Mouse (Mus musculus) stomach, postnatal 0 days (tissue): ENCODE data around the gene Clcn2. TPM values are rescaled to one million over a fixed set of nuclear protein-coding genes. Genes with fewer than 3 reads are reported as not detected.
A peak's percentile ranks its signal among the peaks of the same experiment; 100 is the strongest.

Experiments
- ATAC-seq: fragments of 200-750 bp; cut with Nextera tagmentation; 2 replicates; pipeline ENCODE4 v1.8.0; 2017; ENCODE audit not compliant: low FRiP score, low TSS enrichment
- DNase-seq: peaks from one replicate; pipeline ENCODE4 v3.0.0-alpha.2; 2016; ENCODE audit warnings: low spot score
- H3K27ac ChIP-seq: fragments of 300-500 bp; sonication (generic); replicated peaks from 2 replicates; pipeline ENCODE4 v1.5.1; 2014; ENCODE audit warnings: mild to moderate bottlenecking, control low read depth
- H3K27me3 ChIP-seq: fragments of 300-500 bp; sonication (generic); 2 replicates; pipeline ENCODE4 v1.6.1; 2014; ENCODE audit warnings: low read length; ENCODE audit not compliant: control insufficient read depth, insufficient read depth
- H3K36me3 ChIP-seq: fragments of 300-500 bp; sonication (generic); 2 replicates; pipeline ENCODE4 v1.6.1; 2014; ENCODE audit warnings: low read length, mixed read lengths; ENCODE audit not compliant: control insufficient read depth, insufficient read depth
- H3K4me1 ChIP-seq: fragments of 300-500 bp; sonication (generic); replicated peaks from 2 replicates; pipeline ENCODE4 v1.6.1; 2014; ENCODE audit warnings: antibody characterized with exemption; ENCODE audit not compliant: control insufficient read depth, insufficient read depth
- H3K4me2 ChIP-seq: fragments of 300-500 bp; sonication (generic); replicated peaks from 2 replicates; pipeline ENCODE4 v1.6.1; 2014; ENCODE audit warnings: low read depth, mild to moderate bottlenecking, control low read depth, moderate library complexity
- H3K4me3 ChIP-seq: fragments of 300-500 bp; sonication (generic); 2 replicates; pipeline ENCODE4 v1.5.1; 2014; ENCODE audit warnings: low read depth, low read length, control low read depth
- H3K9ac ChIP-seq: fragments of 300-500 bp; sonication (generic); 2 replicates; pipeline ENCODE4 v1.6.1; 2014; ENCODE audit warnings: mild to moderate bottlenecking, low read length, control low read depth, mixed read lengths
- H3K9me3 ChIP-seq: fragments of 300-500 bp; sonication (generic); 2 replicates; pipeline ENCODE4 v1.6.1; 2016; ENCODE audit warnings: low read length; ENCODE audit not compliant: control insufficient read depth
- CTCF ChIP-seq: IDR thresholded peaks from 2 replicates; pipeline ENCODE4 v1.5.1; 2016; ENCODE audit warnings: antibody characterized with exemption, low read depth, mild to moderate bottlenecking, moderate library complexity
- EP300 ChIP-seq: optimal IDR thresholded peaks from 2 replicates; pipeline ENCODE3; 2016; ENCODE audit warnings: antibody characterized with exemption
- WGBS: fragments of 180-500 bp; shearing (Covaris S2); extraction: QIAGEN DNeasy Blood & Tissue Kit; methylation state at CpG from one replicate; pipeline ENCODE4 v1.1.7; 2014; 5-methylcytosine and 5-hydroxymethylcytosine counted together
- polyA plus RNA-seq: library from polyadenylated mRNA; unstranded; fragments of >200 nt; fragmentation: Nextera tagmentation; extraction: Ambion mirVana; gene quantifications from 2 replicates; pipeline ENCODE4 v1.2.1, GENCODE M21; 2015

Clcn2 gene
- polyA plus RNA-seq, 1 experiment from 2014 or later = 8.4 TPM

DNA sequence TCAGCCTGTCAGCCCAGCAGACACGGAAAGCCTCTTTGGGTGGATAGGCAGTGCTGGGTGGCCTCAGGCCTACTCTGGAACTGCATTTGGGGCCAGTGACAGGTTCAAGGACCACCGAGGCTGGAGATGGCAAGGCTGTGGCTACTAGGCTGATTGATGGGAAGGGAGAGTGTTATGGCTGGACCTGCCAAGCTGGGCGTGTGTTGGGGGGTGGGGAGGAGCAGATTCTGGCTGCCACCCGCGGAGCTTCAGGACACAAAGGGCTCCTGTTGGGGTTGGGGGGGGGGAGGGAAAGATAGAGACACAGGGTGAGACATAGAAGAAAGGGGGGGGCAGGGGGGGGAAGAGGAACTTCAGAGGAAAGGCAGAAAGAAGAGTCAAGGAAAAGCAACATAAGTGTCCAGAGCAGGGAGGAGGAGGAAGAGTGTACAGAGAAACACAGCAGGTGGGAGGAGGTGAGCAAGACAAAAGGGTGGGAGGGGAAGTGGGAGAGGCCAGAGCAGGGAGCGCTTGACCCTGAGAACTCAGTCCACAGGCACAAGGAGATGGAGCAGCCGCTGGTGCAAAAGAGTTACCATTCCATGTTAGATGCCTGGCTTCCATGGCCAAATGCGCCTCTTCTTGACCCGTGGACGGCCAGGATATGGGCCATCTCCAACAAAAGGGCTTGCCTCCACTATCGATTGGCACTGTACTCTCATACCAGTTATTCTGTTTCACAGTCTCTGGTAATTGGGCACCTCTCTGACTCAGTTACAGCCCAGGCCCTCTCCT is 3.1 kb downstream of the Clcn2 start:
- Histone ChIP-seq H3K36me3 (no peaks in the 10 kb centered on the region), H3K4me2 (peak overlapping the region; percentile 91), H3K9me3 (no peaks in the 10 kb centered on the region), H3K27ac (no peak overlapping the region; the same call in 1 of the 2 replicates), H3K4me3 (peak overlapping the region; percentile 66; the same call in 1 of the 2 replicates), H3K27me3 (no peaks in the 10 kb centered on the region), H3K9ac (peak overlapping the region; percentile 74; the same call in 1 of the 2 replicates), H3K4me1 (peaks cover 3% of the 10 kb centered on the region; the same call in 1 of the 2 replicates)
- TF ChIP-seq CTCF (no peak), EP300 (no peak)
- ATAC-seq (no peak), DNase-seq (no peak)
- WGBS = 49% methylated on average over 11 of the region's 11 CpGs

DNA sequence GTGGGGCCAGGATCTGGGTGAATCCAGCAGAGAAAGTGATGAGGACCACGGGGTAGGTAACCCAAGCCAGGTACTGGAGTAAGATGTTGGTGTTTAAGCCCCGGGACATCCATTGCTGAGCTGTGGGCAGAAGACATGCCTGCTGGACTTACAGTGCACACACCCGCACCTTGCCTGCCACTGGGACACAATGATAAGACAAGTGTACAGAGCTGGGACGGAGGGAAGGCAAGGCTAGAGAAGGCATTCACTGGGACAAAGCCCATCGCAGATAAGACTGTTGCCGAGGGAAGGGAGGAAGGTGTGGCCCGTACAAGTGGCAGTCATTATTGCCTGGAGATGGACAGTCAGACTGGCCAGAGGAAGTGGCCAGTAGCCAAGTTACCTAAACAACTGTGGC is 4.7 kb downstream of the Clcn2 start:
- 67% methylated on average over 7 of the region's 7 CpGs for WGBS
- TF ChIP-seq EP300 (no peak), CTCF (no peak)
- H3K4me1 ChIP-seq = peaks cover 3% of the 10 kb centered on the region; the same call in 1 of the 2 replicates
- H3K36me3 ChIP-seq = no peaks in the 10 kb centered on the region
- H3K9ac ChIP-seq = no peak overlapping the region
- no peak overlapping the region for H3K4me3 ChIP-seq
- H3K27ac ChIP-seq = no peak overlapping the region
- H3K4me2 ChIP-seq = no peak overlapping the region
- H3K27me3 ChIP-seq = no peaks in the 10 kb centered on the region
- H3K9me3 ChIP-seq = no peaks in the 10 kb centered on the region
- DNase-seq = no peak
- ATAC-seq = no peak

DNA sequence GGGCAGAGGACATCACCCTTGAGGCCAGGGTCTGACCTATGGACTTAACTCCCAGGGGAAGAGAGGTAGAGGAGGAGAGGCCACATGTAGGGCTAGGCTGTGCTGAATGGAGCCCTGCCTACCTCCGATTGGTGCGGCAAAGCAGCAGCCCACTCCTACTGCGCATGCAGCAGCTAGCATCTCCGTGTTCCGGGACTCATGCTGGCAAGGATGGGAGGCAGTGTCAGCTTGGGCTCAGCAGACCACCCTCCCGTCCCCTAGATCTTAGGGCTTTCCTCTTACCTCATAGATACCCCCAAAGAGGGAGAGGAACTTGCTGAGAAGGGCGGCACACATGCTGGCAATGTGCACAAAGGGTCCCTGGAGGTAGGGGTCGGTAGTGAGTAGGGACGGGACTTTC is 5.4 kb downstream of the Clcn2 start:
- no peak overlapping the region for H3K27ac ChIP-seq
- TF ChIP-seq CTCF = no peak
- TF ChIP-seq EP300 = no peak
- no peaks in the 10 kb centered on the region for H3K9me3 ChIP-seq
- H3K4me1 ChIP-seq = peaks cover 3% of the 10 kb centered on the region; the same call in 1 of the 2 replicates
- no peak overlapping the region for H3K4me3 ChIP-seq
- DNase-seq (no peak), ATAC-seq (no peak)
- H3K9ac ChIP-seq = no peak overlapping the region
- no peak overlapping the region for H3K4me2 ChIP-seq
- H3K36me3 ChIP-seq = no peaks in the 10 kb centered on the region
- 88% methylated on average over 9 of the region's 9 CpGs for WGBS
- no peaks in the 10 kb centered on the region for H3K27me3 ChIP-seq

DNA sequence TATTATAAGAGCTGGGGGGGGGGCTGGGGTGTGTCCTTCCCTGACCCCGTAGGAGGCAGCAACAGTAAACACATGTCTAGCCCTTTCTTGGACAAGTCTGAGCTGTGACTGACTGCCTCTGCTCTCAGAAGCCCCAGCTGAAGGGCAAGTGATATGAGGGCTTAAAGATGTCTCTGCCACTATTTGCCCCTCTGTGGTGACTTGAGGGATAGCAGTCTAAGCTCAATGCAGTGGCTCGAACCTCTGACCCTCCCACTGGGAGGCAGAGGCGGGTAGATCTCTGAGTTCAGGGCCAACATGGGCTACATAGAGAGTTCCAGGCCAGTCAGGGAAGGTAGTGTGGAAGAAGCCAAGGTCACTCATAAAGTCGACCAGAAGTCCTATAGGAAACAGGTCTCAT is 6.7 kb downstream of the Clcn2 start:
- no peak overlapping the region for H3K4me3 ChIP-seq
- H3K27ac ChIP-seq = no peak overlapping the region
- no peaks in the 10 kb centered on the region for H3K27me3 ChIP-seq
- H3K36me3 ChIP-seq = no peaks in the 10 kb centered on the region
- peaks cover 3% of the 10 kb centered on the region; the same call in 1 of the 2 replicates for H3K4me1 ChIP-seq
- DNase-seq (no peak), ATAC-seq (no peak)
- H3K9ac ChIP-seq = no peak overlapping the region
- no peak overlapping the region for H3K4me2 ChIP-seq
- TF ChIP-seq CTCF (peak; percentile 38), EP300 (no peak)
- no peaks in the 10 kb centered on the region for H3K9me3 ChIP-seq
- WGBS = 75% methylated on average over 4 of the region's 4 CpGs

DNA sequence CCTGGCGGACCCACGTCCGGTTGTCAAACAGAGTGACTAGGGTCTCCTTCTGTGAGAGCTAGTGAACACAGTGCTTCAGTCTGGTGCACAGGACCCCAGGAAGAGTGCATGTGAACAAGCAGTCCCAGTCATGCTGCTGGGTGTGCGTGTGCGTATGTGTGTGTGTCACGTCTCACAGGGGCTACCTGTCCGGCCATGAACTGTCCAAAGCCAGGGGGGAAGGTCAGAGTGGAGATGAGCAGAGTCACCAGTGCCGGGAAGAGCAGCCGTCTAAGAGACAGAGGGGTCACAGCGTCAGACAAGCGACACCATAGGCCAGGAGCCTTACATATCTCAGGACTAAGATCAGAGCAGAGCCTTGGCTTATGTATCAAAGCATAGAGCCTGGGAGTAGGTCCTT is 7.2 kb downstream of the Clcn2 start:
- H3K27ac ChIP-seq = no peak overlapping the region
- no peaks in the 10 kb centered on the region for H3K9me3 ChIP-seq
- H3K4me3 ChIP-seq = no peak overlapping the region
- H3K9ac ChIP-seq = no peak overlapping the region
- no peak overlapping the region for H3K4me2 ChIP-seq
- no peak for TF ChIP-seq EP300
- no peak for TF ChIP-seq CTCF
- DNase-seq (no peak), ATAC-seq (no peak)
- no peaks in the 10 kb centered on the region for H3K27me3 ChIP-seq
- 95% methylated on average over 11 of the region's 11 CpGs for WGBS
- H3K36me3 ChIP-seq = no peaks in the 10 kb centered on the region
- peaks cover 3% of the 10 kb centered on the region; the same call in 1 of the 2 replicates for H3K4me1 ChIP-seq
